Mouse (Mus musculus): ENCODE data around the gene Rps26.

Rps26 gene

GRCm38 (mm10) chr10:128606483-128606882 is 20.1 kb downstream of the Rps26 start:
- no peak for DNase-seq (ENCODE audit: low spot score in 2 of 2)

- no peak for DNase-seq (ENCODE audit: low spot score in 2 of 2)
These were observed 23.9 kb downstream of the Rps26 start for GRCm38 (mm10) chr10:128602470-128603128.

GRCm38 (mm10) chr10:128601499-128601898 is 25.0 kb downstream of the Rps26 start:
- no peak for DNase-seq (ENCODE audit: low spot score in 2 of 2)

GRCm38 (mm10) chr10:128598476-128598875 is 28.1 kb downstream of the Rps26 start:
- DNase-seq (ENCODE audit: low spot score in 2 of 2) = no peak

GRCm38 (mm10) chr10:128592797-128593196 is 33.8 kb downstream of the Rps26 start:
- no peak for DNase-seq (ENCODE audit: low spot score in 2 of 2)

- no peak for DNase-seq (ENCODE audit: low spot score in 2 of 2)
These were observed 35.1 kb downstream of the Rps26 start for GRCm38 (mm10) chr10:128591436-128591835.

- peak in 1 of 2 experiments; percentile 35 for DNase-seq (ENCODE audit: low spot score in 2 of 2)
These were observed 36.3 kb downstream of the Rps26 start for GRCm38 (mm10) chr10:128590193-128590690.

GRCm38 (mm10) chr10:128589464-128590192 is 36.9 kb downstream of the Rps26 start, which contains the start of gene Erbb3:
Erbb3 (minus strand) TSS chr10:128589652.
- no peak for DNase-seq (ENCODE audit: low spot score in 2 of 2)

GRCm38 (mm10) chr10:128588775-128589463 is 37.6 kb downstream of the Rps26 start:
- DNase-seq (ENCODE audit: low spot score in 2 of 2) = no peak

GRCm38 (mm10) chr10:128588136-128588535 is 38.4 kb downstream of the Rps26 start:
- no peak for DNase-seq (ENCODE audit: low spot score in 2 of 2)

- no peak for DNase-seq (ENCODE audit: low spot score in 2 of 2)
These were observed 38.9 kb downstream of the Rps26 start for GRCm38 (mm10) chr10:128587697-128588096.

GRCm38 (mm10) chr10:128587120-128587519 is 39.4 kb downstream of the Rps26 start:
- DNase-seq (ENCODE audit: low spot score in 2 of 2) = no peak

GRCm38 (mm10) chr10:128586546-128586945 is 40.0 kb downstream of the Rps26 start:
- DNase-seq (ENCODE audit: low spot score in 2 of 2) = no peak

GRCm38 (mm10) chr10:128584386-128584785 is 42.2 kb downstream of the Rps26 start:
- no peak for DNase-seq (ENCODE audit: low spot score in 2 of 2)

- no peak for DNase-seq (ENCODE audit: low spot score in 2 of 2)
These were observed 42.9 kb downstream of the Rps26 start for GRCm38 (mm10) chr10:128583644-128584043.

GRCm38 (mm10) chr10:128579731-128580130 is 46.8 kb downstream of the Rps26 start:
- DNase-seq (ENCODE audit: low spot score in 2 of 2) = no peak

GRCm38 (mm10) chr10:128579298-128579697 is 47.2 kb downstream of the Rps26 start:
- no peak for DNase-seq (ENCODE audit: low spot score in 2 of 2)

GRCm38 (mm10) chr10:128578330-128578729 is 48.2 kb downstream of the Rps26 start:
- DNase-seq (ENCODE audit: low spot score in 2 of 2) = no peak

GRCm38 (mm10) chr10:128575063-128575462 is 51.5 kb downstream of the Rps26 start:
- DNase-seq (ENCODE audit: low spot score in 2 of 2) = no peak

Measured in frontal cortex, postnatal 14 days (tissue).